Mouse (Mus musculus) retina, postnatal 7 days (tissue): ENCODE measurements around the gene Kcnt2.

Experiments used
- DNase-seq: peaks from one replicate; pipeline ENCODE4 v3.0.0-alpha.2; 2012; ENCODE audit warnings: low read depth, low spot score

The Kcnt2 gene

DNA sequence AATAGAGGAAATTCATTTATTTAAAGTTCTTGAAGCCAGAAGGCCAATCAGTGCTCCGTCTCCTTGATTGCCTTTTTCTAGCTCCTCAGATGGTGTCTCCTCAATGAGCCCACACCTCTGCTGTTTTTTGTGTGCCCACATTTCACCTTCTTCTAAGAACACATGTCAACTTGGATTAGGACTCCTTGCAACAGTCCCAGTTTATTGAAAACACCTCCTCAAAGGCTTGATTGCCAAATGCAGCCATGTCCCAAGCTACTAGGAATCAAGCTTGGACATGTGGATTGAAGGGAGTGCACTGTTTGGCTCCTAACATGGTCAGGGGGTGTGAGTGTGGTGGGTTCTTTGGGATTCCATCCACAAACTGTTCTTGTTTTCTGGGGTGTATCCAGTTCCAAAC lies 245.4 kb downstream of the Kcnt2 start:
- DNase-seq = no peak

DNA sequence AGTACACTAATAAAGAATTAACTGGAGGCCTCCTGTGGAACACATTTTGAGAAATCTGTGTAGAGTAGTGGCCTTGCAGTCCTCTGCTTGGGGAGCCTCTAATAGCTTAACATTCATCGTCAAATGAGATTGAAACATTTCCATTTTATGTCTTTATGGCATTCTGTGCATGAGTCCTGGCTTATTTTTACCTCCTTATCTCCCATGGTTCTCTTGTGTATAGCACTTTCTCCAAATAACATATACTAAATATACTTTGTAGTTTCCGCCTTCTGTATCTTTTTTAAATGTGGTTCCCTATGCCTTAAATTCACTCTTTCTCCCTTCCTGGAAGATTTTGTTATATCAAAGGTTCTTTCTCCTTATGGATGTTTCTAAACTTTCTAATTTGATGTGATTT lies 246.3 kb downstream of the Kcnt2 start:
- DNase-seq = no peak

DNA sequence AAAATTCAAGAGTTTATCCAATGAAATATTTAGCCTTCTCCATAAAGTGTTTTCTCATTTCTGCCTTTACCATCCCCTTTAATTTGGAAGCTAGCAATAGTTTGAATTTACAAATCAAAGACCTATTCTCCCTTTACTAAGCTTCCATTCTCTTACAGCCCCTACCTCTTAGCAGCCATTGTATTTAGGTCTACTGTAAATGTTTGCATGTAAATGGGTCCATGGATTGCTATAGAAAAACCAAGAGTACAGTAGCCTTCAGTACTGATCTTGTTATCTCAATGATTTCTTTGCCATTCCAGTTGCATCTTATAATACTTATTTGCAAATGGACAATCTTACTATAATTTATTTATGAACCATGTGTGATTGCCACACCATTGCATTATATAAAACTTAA lies 267.5 kb downstream of the Kcnt2 start:
- DNase-seq = no peak

DNA sequence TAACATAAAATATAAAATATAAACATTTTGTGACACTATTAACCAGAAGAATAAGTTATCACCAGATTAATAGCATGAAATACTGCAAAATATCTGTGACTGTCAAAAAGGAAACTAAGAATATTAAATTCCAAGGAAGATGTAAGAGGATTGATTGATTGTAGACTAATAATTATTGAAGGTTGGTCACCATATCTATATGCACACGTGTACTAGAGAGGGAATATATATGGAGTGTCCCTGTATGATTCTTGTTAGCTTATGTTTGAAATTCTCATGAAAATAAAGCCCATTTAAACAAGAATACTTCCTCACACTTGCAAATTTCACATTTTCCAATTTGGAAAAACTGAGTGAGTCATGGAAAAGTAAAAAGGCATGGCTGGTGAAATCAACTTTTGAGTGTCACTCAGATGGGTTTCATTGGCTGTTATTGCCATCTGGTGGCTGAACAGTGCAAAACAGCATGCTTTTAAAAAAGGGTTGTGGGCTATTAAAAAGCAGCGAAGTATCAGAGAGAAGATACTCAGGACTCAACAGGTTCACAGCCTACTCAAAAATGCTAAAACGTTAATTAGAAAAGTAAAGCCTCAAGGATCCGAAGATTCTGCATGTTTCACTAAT lies 285.4 kb downstream of the Kcnt2 start:
- DNase-seq = peak; percentile 21

DNA sequence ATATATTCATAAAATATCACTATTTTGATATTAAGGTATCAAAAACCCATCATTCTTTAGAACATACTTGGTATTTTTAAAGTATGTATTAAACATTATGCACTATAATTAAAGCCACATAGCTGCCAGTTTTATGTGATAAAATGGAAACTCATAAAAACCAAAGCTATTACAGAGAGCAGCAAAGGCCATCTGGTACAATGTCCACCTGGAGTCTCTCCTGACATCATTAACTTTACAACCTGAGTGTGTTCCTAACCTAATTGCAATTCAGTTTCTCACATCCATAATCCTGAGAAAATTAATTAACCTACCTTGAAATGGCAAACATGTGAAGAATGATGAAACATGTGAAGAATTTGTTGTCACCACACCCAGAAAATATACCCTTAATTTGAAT lies 288.9 kb downstream of the Kcnt2 start:
- no peak for DNase-seq

DNA sequence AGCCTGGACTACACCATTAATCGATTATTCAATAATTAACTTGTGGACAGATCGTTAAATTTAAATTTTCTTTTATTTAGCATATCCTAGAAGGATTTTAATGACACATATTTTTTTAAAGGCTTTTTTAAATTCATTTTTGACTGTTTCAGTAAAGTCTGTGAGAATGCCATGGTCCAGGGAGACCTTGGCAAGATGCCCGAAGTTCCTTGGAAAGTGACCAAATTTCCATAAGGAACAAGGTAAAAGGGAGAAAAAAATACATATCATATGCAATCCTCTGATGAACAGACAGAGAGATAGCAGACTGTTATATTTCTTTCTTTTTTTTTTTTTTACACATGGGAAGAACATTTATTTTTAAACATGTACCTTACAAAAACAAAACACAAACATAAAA lies 296.1 kb downstream of the Kcnt2 start:
- no peak for DNase-seq

DNA sequence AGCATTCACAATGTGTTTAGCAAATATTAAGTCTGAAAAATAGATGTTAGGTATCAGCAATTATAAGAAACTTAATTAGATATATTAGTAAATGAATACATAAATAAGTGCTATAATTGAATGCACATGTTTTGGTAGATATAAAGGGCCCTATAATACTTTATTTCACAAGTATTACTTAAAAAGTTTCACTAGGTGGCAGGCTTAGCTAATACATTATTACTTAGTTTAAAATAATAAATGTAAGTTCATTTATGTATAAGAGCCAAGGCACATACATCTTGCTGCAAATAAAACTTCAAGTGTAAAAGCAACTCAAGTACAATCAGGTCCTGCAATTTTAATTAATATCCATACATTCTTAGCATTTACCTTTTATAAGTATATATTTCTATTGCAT lies 302.8 kb downstream of the Kcnt2 start:
- DNase-seq = no peak

DNA sequence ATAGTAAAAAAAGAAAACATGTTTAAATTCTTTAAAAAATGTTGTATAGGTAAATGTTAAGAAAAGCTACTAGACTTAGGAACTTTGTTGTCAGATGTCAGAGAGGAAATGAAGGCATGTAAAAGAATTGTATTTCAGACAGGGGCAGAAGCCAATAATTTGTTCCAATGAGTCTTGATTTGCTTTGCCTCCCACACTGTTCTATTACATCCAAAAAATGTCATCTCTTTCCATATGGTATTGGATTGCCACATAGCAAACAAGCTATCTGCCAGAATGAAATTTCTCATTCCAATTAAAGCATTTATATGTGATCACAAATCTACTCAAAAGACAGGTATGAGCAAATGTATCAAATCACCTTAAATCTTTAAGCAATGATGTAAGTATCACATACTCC lies 314.8 kb downstream of the Kcnt2 start:
- DNase-seq = no peak

DNA sequence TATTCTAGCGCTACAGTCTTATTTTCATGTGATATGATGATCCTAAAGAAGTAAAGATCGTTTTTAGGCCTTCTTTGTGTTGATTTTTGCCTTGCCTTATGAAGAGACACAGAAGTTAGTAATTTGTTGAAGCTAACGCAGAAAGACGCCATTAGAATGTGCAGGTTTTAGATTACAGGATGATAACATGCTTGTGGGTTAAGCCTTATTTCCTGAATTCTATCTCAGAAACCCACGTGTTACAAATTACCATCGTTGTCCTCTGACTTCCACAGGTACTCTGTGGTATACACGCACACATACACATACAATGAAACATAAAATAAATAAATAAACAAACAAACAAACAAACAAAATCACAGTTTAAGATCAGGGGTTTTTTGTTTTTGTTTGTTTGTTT lies 326.2 kb downstream of the Kcnt2 start:
- DNase-seq = no peak

DNA sequence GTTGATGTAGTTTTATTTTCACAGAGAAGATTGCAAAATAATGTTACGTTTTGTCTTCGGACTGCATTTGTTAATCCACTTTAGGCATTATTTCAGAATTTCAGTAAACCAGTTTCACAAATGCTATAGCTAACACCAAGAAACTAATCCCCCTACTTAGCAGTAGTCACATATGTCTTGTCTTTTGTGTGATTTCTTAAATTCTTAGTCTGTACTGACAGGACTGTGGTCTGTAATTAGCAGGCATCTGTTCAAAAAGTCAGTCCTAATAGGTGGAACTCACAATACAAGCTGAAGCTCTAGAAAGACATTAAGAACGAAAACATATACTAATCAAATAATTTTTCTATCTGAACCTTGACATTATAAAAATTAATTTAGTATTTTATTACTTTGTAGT lies 332.6 kb downstream of the Kcnt2 start:
- no peak for DNase-seq

DNA sequence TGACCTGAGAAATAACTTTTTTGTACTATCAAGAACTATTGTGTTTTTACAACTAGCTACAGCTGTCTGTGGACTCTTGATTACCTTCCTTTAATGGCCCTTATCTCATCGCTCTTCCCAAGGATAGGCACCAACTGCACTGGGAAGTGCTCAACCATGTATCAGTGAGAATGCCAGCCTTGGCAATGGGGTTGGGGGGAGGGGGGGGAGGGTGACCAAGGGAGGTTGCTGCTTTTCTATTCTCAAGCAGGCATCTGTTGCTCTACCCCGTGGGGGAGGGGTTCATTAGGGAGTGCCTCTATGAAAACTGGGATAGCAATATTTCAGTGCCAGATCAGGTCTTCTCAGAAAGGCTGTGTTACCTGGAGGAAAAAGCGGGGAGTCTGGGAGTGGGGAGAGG lies 342.3 kb downstream of the Kcnt2 start:
- no peak for DNase-seq

DNA sequence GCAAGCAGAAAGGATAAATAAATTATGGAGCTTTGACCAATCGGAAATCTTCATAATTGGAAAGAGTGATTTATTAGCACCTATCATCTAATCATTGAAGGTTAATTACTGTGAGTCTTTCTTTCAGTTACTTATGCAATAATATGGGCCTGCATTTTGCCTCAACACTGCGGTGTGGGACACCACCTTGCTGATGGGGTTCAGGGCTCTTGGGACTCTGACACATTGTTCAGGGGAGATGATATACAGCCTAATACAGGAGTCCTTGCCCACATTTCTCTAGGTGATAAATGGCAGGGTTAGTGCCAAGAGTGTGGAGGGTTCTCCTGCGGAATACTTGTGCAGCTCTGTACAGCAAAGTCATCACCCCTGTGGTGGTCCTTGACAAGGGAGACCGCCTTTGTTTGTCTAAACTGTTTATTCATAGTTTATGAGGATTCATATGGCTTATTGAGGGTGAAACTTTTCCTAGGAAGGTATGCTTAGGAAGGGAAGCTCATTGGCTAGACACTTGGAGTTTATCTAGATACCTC lies 362.9 kb downstream of the Kcnt2 start:
- no peak for DNase-seq

DNA sequence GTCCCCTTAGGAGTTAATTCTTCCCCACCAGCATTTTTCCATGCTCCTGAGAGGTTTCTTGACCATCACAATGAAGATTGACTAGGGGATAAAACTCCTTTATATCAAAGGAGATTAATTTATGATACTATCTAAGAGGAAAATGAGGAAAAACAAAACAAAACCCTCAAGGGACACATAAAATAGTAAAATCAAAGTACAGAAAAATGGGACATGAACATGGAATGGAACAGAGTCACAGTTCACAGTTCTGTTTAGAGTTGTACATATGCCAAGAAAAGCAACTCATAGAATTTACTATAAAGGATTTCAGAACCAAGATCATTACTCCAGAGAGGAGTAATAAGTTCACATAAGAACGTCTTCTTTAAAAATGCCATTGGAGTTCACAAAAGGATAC lies 367.1 kb downstream of the Kcnt2 start:
- DNase-seq = no peak

DNA sequence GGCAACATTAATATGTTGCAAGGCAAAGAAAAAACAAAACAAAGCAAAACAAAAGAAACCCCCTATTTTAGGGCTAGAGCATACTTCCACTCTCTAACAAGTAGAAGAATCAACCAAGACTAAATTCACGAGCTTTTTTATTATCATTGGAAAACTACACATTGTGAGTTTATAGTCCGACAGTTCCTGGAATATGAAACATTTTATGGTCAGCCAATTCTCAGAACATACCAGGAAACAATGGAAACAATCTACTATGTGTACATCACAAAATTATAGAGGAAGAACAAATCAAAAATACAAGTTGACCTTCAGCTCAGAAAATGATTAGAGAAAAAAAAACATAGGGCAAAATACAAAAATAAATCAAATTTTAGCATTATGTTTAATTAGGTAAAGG lies 368.9 kb downstream of the Kcnt2 start:
- DNase-seq = no peak

DNA sequence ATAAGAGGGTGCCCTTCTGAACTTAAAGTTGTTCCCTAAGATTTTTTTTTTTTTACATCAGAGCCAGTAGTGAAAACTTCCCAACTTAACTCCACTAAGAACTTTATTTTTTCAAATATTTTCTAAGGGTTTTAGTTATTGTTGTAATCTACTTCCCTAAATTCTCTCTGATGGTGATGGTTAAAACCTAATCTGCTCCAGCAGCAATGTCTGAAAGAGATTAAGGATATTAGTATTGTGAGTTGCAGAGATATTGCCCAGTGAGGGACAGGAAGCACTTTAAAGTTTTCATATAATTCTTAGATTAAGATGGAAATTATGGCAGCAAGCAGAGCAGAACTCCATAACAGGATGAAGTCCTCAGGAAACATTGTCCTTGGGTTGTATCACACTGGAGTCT lies 372.2 kb downstream of the Kcnt2 start:
- DNase-seq = no peak

DNA sequence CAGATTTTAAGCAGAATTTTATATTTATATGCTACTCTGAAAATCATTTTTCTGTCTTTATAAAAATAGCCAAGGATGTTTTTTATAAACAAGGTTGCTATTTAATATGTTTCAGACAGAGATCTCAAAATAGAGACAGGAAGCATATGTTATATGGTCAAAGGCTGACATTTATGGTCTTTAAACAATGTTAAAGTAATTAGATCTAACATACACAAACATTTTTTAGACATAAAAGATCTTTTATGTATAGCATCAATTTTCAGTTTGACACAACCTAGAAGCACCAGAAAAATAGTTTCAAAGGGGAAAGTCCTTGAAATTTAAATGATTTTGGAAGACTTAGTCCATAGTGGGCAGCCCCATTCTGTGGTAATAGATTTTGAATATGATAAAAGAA lies 379.0 kb downstream of the Kcnt2 start:
- no peak for DNase-seq

DNA sequence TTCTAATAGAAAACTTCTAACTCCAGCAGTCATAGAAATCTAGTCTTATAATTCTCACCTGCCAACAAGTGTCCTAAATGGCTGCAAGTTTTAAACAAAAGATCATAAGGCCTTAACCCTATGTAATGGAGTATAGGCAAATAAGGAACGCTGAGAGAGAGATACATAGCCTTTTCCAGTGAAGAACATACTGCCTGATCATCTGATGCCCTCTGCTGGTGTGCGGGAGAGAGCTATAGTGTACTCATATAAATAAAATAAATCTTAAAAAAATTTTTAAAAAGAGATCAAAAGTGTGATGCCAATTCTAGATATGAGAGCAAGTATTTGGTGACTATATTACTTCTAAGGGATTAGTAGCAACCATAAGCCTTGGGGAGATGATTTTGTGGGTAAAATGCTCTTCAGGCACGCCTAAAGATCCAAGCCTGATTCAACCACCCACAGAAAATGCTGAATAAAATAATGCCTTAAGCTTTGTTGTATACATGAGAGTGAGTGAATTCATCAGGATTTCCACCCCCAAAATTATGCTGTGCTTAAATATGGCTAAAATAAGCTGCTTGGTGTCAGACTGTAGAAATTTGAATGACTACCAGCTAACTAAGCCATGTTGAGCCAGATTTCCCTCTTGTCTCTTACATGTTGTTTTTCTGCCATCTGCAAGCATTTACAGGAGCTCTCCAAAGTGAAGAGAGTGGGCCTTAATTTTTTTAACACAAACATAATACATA lies 413.8 kb downstream of the Kcnt2 start:
- DNase-seq = no peak

DNA sequence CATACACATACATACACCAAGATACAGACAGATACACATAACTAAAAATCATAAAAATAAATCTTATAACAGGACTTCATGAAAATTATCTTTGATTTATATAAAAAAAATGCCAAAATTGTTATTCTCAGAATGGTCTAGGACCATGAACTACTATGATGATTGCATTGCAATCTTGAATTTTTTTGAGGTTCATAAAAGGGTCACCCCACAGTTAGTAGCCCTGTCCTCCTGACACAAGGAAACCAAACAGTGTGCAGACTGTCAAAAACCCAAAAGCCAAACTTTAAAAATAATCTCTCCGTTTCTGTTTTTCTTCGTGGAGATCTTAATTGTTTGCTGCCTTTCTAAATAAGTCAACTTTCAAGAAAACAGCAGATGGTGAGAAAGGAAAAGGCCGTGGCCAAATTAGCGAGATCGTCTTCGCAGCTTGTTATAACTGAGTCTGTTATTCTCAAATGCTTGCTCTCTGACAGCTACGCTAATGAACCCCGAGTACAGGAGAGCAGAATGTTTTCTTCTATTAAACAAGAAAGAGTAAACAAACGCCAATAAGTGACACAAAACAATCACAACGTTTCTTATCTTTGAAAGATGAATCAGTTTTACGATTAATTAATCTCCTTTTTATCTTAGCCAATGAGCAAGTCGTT lies 414.9 kb downstream of the Kcnt2 start:
- no peak for DNase-seq

DNA sequence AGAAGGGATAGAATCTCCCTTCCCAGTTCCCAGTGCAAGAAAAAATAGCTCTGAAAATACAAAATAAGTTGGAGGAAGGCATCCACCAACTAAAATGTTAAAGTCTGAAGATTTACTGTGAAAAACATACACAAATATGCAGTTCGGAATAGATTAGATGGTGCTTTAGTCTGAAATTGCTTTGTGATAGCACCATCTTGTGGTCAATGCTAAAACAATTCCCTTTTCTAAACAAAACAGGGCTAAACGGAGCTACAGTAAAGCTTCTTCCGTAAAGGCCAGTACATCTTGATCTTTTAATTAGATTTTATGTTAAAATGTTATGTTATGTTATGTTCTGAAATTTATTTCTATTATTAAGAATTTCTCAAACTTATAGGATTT lies 415.4 kb downstream of the Kcnt2 start:
- peak; percentile 3 for DNase-seq
